Mouse (Mus musculus) liver, embryonic 14.5 days (tissue): Measurements from ENCODE around the gene Rec8. TPM values are rescaled to one million over a fixed set of nuclear protein-coding genes. Genes with fewer than 3 reads are reported as not detected.

Source experiments
- ATAC-seq: fragments of 200-750 bp; cut with Nextera tagmentation; 2 replicates; pipeline ENCODE4 v1.8.0; 2017; ENCODE audit warnings: moderate number of reproducible peaks, mild to moderate bottlenecking, moderate library complexity; ENCODE audit not compliant: insufficient read depth
- DNase-seq, 3 experiments: peaks; one replicate each; pipeline ENCODE4 v3.0.0-alpha.2; 2012 to 2013; ENCODE audit warnings: low read depth in 3 of 3, low spot score in 3 of 3
- H3K27ac ChIP-seq: fragments of 300-500 bp; sonication (generic); 2 replicates; pipeline ENCODE4 v1.5.1; 2014; ENCODE audit warnings: moderate library complexity, mild to moderate bottlenecking, control low read depth, inconsistent platforms
- H3K27me3 ChIP-seq: fragments of 300-500 bp; sonication (generic); 2 replicates; pipeline ENCODE4 v1.6.1; 2014; ENCODE audit warnings: mild to moderate bottlenecking, low read length, moderate library complexity; ENCODE audit not compliant: control insufficient read depth, insufficient read depth
- H3K36me3 ChIP-seq: fragments of 300-500 bp; sonication (generic); replicated peaks from 2 replicates; pipeline ENCODE4 v1.6.1; 2014; ENCODE audit warnings: low read depth; ENCODE audit not compliant: control insufficient read depth, insufficient read depth
- H3K4me1 ChIP-seq, 2 experiments: fragments of 200-500 bp in 1 of 2; fragments of 300-500 bp in 1 of 2; sonication (generic) in 1 of 2; replicated peaks; 2 replicates each; pipeline ENCODE4 v1.6.1; 2012 to 2014; ENCODE audit warnings: antibody characterized with exemption in 1 of 2, inconsistent platforms in 1 of 2, low read length in 1 of 2; ENCODE audit not compliant: control insufficient read depth in 2 of 2, insufficient read depth in 2 of 2
- H3K4me2 ChIP-seq: fragments of 300-500 bp; sonication (generic); 2 replicates; pipeline ENCODE4 v1.6.1; 2014; ENCODE audit warnings: low read depth, mild to moderate bottlenecking, control low read depth, moderate library complexity
- H3K4me3 ChIP-seq, 2 experiments: fragments of 200-500 bp in 1 of 2; fragments of 300-500 bp in 1 of 2; sonication (generic) in 1 of 2; 2 replicates each; pipeline ENCODE4 v1.5.1; 2012 to 2014; ENCODE audit warnings: low read depth in 2 of 2, low read length in 2 of 2, mild to moderate bottlenecking in 2 of 2, control low read depth in 1 of 2, inconsistent platforms in 1 of 2, moderate library complexity in 1 of 2; ENCODE audit not compliant: insufficient read depth in 1 of 2
- H3K9ac ChIP-seq: fragments of 300-500 bp; sonication (generic); replicated peaks from 2 replicates; pipeline ENCODE4 v1.6.1; 2014; ENCODE audit warnings: mild to moderate bottlenecking, control low read depth, moderate library complexity
- H3K9me3 ChIP-seq: fragments of 300-500 bp; sonication (generic); 2 replicates; pipeline ENCODE4 v1.6.1; 2016; ENCODE audit warnings: low read length, mixed read lengths; ENCODE audit not compliant: control insufficient read depth
- CTCF ChIP-seq: IDR thresholded peaks from 2 replicates; pipeline ENCODE4 v1.5.1; 2016; ENCODE audit warnings: antibody characterized with exemption, low read depth, control low read depth
- EP300 ChIP-seq: IDR thresholded peaks from 2 replicates; pipeline ENCODE4 v1.6.1; 2016; ENCODE audit warnings: antibody characterized with exemption, low read depth
- WGBS: fragments of 180-500 bp; shearing (Covaris S2); extraction: QIAGEN DNeasy Blood & Tissue Kit; methylation state at CpG from one replicate; pipeline ENCODE4 v1.1.7; 2014; ENCODE audit not compliant: insufficient replicate concordance; 5-methylcytosine and 5-hydroxymethylcytosine counted together
- polyA plus RNA-seq, 2 experiments: library from polyadenylated mRNA; depleted of rRNA in 1 of 2; stranded (reverse) in 1 of 2; unstranded in 1 of 2; fragments of >200 nt; fragmentation: Nextera tagmentation in 1 of 2; extraction: Ambion mirVana in 1 of 2; gene quantifications; 2 replicates each; pipeline versions ENCODE4 v1.2.1 to v1.2.3; 2012 to 2014

Rec8 gene
- polyA plus RNA-seq, 2 experiments = 1.0 to 1.9 TPM

DNA sequence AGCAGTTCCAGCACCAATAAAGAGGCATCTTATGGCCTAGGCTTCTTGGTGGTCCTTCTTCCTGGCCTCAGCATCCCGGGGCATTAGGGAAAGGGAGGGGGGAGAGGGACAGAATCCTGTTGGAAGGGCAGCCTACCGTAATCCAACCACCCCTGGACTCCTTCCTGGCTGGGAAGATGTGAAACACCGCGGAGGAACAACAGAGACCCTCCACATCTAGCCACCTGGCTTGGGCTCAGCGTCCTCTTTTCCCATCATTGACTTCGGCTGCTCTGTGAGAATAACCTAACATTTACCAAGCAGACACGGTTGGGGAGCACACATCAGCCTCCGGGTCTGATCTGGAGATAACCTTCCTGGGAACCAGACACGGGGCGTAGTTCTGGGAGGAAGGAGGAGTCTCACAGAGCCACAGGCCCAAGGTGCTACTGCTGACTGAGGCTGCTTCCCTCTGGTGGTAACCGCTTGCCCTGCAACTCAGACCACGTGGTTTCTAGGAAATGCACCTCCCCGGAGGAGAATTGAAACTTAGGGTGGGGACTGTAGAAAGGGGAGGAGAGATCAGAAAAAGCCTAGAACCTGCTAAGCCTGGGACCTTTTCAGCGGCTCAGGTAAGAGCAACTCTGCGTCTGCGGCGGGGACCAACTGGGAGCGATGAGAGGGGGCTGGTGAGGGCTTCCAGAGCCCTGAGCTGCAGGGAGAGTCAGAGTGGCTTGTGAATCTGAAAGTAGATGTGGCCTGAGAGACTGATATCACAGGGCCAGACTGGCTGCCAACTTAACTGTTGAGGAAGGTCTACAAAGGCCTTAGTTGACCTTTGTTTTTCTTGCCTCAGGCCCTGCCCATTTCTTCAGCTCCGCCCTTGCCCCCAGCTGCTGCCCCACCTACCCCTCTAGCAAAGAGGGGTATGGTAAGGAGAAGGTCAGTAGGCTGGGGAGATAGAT, 13.9 kb upstream of the Rec8 start:
- no peaks in the 10 kb centered on the region for H3K27me3 ChIP-seq
- H3K9me3 ChIP-seq = no peaks in the 10 kb centered on the region
- peaks cover 12 to 28% of the 10 kb centered on the region in 2 experiments for H3K4me1 ChIP-seq
- 10% methylated on average over 19 of the region's 19 CpGs for WGBS
- H3K27ac ChIP-seq = peak overlapping the region; percentile 96
- TF ChIP-seq CTCF (peak; percentile 99), EP300 (peak; percentile 61)
- H3K9ac ChIP-seq = peak overlapping the region; percentile 91
- H3K4me2 ChIP-seq = peak overlapping the region; percentile 95
- DNase-seq (peak; percentile 93 to 97 (median 95)), ATAC-seq (peak; percentile 95)
- peaks cover 72% of the 10 kb centered on the region for H3K36me3 ChIP-seq
- peak overlapping the region; percentile 64 to 76 for H3K4me3 ChIP-seq

DNA sequence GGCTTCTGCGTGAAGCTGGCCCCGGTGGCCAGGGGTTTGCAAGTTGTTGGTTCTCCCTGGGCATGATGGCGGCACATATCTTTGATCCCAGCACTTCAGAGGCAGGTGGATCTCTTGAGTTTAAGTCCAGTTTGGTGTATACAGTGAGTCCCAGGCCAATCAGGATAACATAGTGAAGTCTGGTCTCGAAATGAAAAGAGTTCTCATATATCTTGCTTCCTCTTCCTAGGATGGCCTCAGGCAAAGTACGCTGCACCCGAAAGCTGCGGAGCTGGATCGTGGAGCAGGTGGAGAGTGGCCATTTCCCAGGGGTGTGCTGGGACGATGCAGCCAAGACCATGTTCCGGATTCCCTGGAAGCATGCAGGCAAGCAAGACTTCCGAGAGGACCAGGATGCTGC, 13.0 kb upstream of the Rec8 start:
- 83% methylated on average over 11 of the region's 11 CpGs for WGBS
- no peak for TF ChIP-seq EP300
- no peak for TF ChIP-seq CTCF
- H3K27ac ChIP-seq = peak overlapping the region; percentile 96
- H3K9me3 ChIP-seq = no peaks in the 10 kb centered on the region
- H3K4me2 ChIP-seq = peak overlapping the region; percentile 95
- H3K36me3 ChIP-seq = peaks cover 72% of the 10 kb centered on the region
- peak overlapping the region; percentile 91 for H3K9ac ChIP-seq
- peak overlapping the region; percentile 64 to 76 for H3K4me3 ChIP-seq
- DNase-seq (no peak), ATAC-seq (no peak)
- H3K4me1 ChIP-seq = peaks cover 12 to 28% of the 10 kb centered on the region in 2 experiments
- no peaks in the 10 kb centered on the region for H3K27me3 ChIP-seq

DNA sequence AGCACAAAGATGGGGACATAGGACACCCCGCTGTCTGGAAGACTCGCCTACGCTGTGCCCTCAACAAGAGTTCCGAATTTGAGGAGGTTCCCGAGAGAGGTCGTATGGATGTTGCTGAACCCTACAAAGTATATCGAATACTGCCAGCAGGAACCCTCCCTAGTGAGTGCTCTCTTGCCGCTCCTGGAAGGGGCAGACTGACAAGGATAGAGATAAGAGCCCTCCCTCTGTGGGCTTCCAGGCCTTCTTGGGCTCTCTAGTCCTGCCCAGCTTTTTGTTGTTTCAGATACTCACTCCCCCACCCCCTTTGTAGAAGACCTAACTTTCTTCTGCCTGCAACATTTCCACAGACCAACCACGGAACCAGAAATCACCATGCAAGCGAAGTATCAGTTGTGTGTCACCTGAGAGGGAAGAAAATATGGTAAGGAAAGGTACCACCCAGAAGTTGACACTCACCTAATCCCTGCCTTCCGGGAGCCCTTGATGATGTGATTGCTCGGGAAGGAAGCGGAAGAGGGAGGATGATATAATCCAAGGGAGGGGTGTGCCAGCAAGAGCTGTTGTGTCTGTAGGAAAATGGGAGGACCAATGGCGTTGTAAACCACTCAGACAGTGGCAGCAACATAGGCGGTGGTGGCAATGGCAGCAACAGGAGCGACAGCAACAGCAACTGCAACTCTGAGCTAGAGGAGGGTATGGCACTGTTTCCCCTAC, 11.9 kb upstream of the Rec8 start:
- Histone ChIP-seq H3K4me1 (peaks cover 12 to 28% of the 10 kb centered on the region in 2 experiments), H3K27ac (peak overlapping the region; percentile 39), H3K36me3 (peaks cover 62% of the 10 kb centered on the region), H3K27me3 (no peaks in the 10 kb centered on the region), H3K4me2 (peak overlapping the region; percentile 95), H3K9me3 (no peaks in the 10 kb centered on the region), H3K9ac (peak overlapping the region; percentile 43), H3K4me3 (peak overlapping the region; percentile 35 to 76)
- no peak for DNase-seq
- no peak for ATAC-seq
- no peak for TF ChIP-seq EP300
- no peak for TF ChIP-seq CTCF
- WGBS = 67% methylated on average over 16 of the region's 16 CpGs

DNA sequence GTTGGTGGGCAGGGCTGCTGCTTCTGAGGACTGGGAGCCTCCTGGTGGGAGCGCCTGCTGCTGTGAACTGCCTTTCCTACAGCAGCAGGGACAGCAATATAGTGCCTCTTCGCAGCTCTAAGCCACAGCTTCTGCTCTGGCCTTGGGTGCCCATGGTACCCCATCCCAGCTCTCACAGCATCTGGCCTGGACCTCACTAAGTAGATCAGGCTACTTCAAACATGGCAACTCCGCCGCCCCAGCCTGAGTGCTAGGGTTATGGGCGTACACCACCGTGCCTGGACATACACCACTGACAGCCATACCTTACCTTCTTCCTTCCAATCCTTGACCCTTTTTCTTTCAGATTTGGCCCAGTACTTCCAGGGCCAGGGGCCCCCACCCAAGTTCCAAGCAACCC, 9.5 kb upstream of the Rec8 start:
- WGBS = 77% methylated on average over 6 of the region's 6 CpGs
- H3K4me3 ChIP-seq = no peak overlapping the region
- peaks cover 44% of the 10 kb centered on the region for H3K36me3 ChIP-seq
- H3K27me3 ChIP-seq = no peaks in the 10 kb centered on the region
- no peaks in the 10 kb centered on the region for H3K9me3 ChIP-seq
- TF ChIP-seq CTCF = no peak
- TF ChIP-seq EP300 = no peak
- no peak overlapping the region for H3K9ac ChIP-seq
- ATAC-seq (no peak), DNase-seq (no peak)
- H3K27ac ChIP-seq = no peak overlapping the region
- H3K4me1 ChIP-seq = peaks cover 12 to 23% of the 10 kb centered on the region in 2 experiments
- no peak overlapping the region for H3K4me2 ChIP-seq

DNA sequence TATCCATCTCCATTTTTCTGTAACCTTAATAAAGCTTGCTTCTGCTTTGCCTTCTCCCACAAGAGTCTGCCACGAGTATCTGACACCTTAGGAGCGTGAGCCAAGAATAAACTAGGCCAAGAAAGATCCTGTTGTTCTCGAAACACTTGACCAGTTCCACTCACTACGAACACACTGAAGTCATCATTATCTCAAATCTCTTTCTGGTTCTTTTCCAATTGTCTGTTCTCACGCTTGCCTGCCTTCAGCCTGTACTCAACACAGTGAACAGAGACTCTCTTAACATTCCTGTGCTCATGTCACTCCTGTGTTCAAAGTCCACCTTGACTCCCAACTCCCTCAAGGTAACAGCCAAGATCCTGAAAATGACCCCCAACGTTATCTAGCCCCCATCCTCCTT, 4.5 kb upstream of the Rec8 start:
- TF ChIP-seq EP300 (no peak), CTCF (no peak)
- Histone ChIP-seq H3K36me3 (peaks cover 14% of the 10 kb centered on the region), H3K4me1 (peaks cover 15 to 22% of the 10 kb centered on the region in 2 experiments), H3K9me3 (no peaks in the 10 kb centered on the region), H3K27me3 (no peaks in the 10 kb centered on the region), H3K4me2 (no peak overlapping the region), H3K9ac (no peak overlapping the region), H3K27ac (peak overlapping the region; percentile 16; the same call in 1 of the 2 replicates), H3K4me3 (no peak overlapping the region)
- DNase-seq = no peak
- WGBS = 66% methylated on average over 6 of the region's 6 CpGs
- no peak for ATAC-seq
